Mouse (Mus musculus): Measurements from ENCODE around the gene Rgs9. TPM values are rescaled to one million over a fixed set of nuclear protein-coding genes. Genes with fewer than 3 reads are reported as not detected.

Gene Rgs9
- polyA plus RNA-seq, 1 experiment from 2014 or later: 1.4 TPM

- Histone ChIP-seq H3K27ac (ENCODE audit: low read length) (no peak overlapping the region), H3K27me3 (ENCODE audit: control insufficient read depth, insufficient read depth, low read length) (no peaks in the 10 kb centered on the region), H3K4me2 (ENCODE audit: low read depth, low read length) (no peak overlapping the region), H3K4me1 (ENCODE audit: control insufficient read depth, insufficient read depth, low read length) (peaks cover 8% of the 10 kb centered on the region), H3K9ac (ENCODE audit: low read length) (no peak overlapping the region), H3K9me3 (replicated peaks; ENCODE audit: control insufficient read depth, low read length) (no peaks in the 10 kb centered on the region), H3K4me3 (ENCODE audit: low read length) (no peak overlapping the region), H3K36me3 (ENCODE audit: control insufficient read depth, insufficient read depth) (no peaks in the 10 kb centered on the region)
- ATAC-seq (replicated peaks; ENCODE audit: extremely low read depth, insufficient read depth, low FRiP score): no peak
- 84% methylated on average over 4 of the region's 4 CpGs for WGBS
Observed at GRCm38 (mm10) chr11:109334773-109335172, 36.8 kb upstream of the Rgs9 start.

- H3K27me3 ChIP-seq (ENCODE audit: control insufficient read depth, insufficient read depth, low read length): no peaks in the 10 kb centered on the region
- 47% methylated on average over 6 of the region's 6 CpGs for WGBS
- no peak overlapping the region for H3K9ac ChIP-seq (ENCODE audit: low read length)
- no peak overlapping the region for H3K27ac ChIP-seq (ENCODE audit: low read length)
- peaks cover 8% of the 10 kb centered on the region for H3K4me1 ChIP-seq (ENCODE audit: control insufficient read depth, insufficient read depth, low read length)
- no peak overlapping the region for H3K4me2 ChIP-seq (ENCODE audit: low read depth, low read length)
- no peak for ATAC-seq (replicated peaks; ENCODE audit: extremely low read depth, insufficient read depth, low FRiP score)
- H3K4me3 ChIP-seq (ENCODE audit: low read length): no peak overlapping the region
- H3K9me3 ChIP-seq (replicated peaks; ENCODE audit: control insufficient read depth, low read length): no peaks in the 10 kb centered on the region
- H3K36me3 ChIP-seq (ENCODE audit: control insufficient read depth, insufficient read depth): no peaks in the 10 kb centered on the region
Observed at GRCm38 (mm10) chr11:109332722-109333121, 34.8 kb upstream of the Rgs9 start.

- ATAC-seq (replicated peaks; ENCODE audit: extremely low read depth, insufficient read depth, low FRiP score): peak; percentile 93
Observed at GRCm38 (mm10) chr11:109331424-109331824, 33.5 kb upstream of the Rgs9 start.

GRCm38 (mm10) chr11:109330706-109331393, 32.9 kb upstream of the Rgs9 start:
- ATAC-seq (replicated peaks; ENCODE audit: extremely low read depth, insufficient read depth, low FRiP score): peak; percentile 46; the same call in 1 of the 2 replicates
- H3K9ac ChIP-seq (ENCODE audit: low read length): no peak overlapping the region
- no peaks in the 10 kb centered on the region for H3K9me3 ChIP-seq (replicated peaks; ENCODE audit: control insufficient read depth, low read length)
- H3K4me2 ChIP-seq (ENCODE audit: low read depth, low read length): peak overlapping the region; percentile 75
- WGBS: 32% methylated on average over 16 of the region's 17 CpGs
- peaks cover 8% of the 10 kb centered on the region for H3K4me1 ChIP-seq (ENCODE audit: control insufficient read depth, insufficient read depth, low read length)
- no peak overlapping the region for H3K27ac ChIP-seq (ENCODE audit: low read length)
- H3K27me3 ChIP-seq (ENCODE audit: control insufficient read depth, insufficient read depth, low read length): no peaks in the 10 kb centered on the region
- H3K36me3 ChIP-seq (ENCODE audit: control insufficient read depth, insufficient read depth): no peaks in the 10 kb centered on the region
- peak overlapping the region; percentile 54 for H3K4me3 ChIP-seq (ENCODE audit: low read length)

More at GRCm38 (mm10) chr11:109331424-109331824, 33.5 kb upstream of the Rgs9 start:
- no peaks in the 10 kb centered on the region for H3K9me3 ChIP-seq (replicated peaks; ENCODE audit: control insufficient read depth, low read length)
- peaks cover 8% of the 10 kb centered on the region for H3K4me1 ChIP-seq (ENCODE audit: control insufficient read depth, insufficient read depth, low read length)
- H3K4me3 ChIP-seq (ENCODE audit: low read length): peak overlapping the region; percentile 54
- H3K9ac ChIP-seq (ENCODE audit: low read length): peak overlapping the region; percentile 70
- H3K27ac ChIP-seq (ENCODE audit: low read length): 0 out of 2 replicates have a peak overlapping the region, but pooled peaks have one; percentile 17
- 5% methylated on average over 6 of the region's 6 CpGs for WGBS
- no peaks in the 10 kb centered on the region for H3K27me3 ChIP-seq (ENCODE audit: control insufficient read depth, insufficient read depth, low read length)
- no peaks in the 10 kb centered on the region for H3K36me3 ChIP-seq (ENCODE audit: control insufficient read depth, insufficient read depth)
- peak overlapping the region; percentile 75 for H3K4me2 ChIP-seq (ENCODE audit: low read depth, low read length)

- Histone ChIP-seq H3K4me3 (ENCODE audit: low read length) (no peak overlapping the region), H3K27me3 (ENCODE audit: control insufficient read depth, insufficient read depth, low read length) (no peaks in the 10 kb centered on the region), H3K27ac (ENCODE audit: low read length) (no peak overlapping the region), H3K9me3 (replicated peaks; ENCODE audit: control insufficient read depth, low read length) (no peaks in the 10 kb centered on the region), H3K9ac (ENCODE audit: low read length) (no peak overlapping the region), H3K4me1 (ENCODE audit: control insufficient read depth, insufficient read depth, low read length) (peaks cover 8% of the 10 kb centered on the region), H3K4me2 (ENCODE audit: low read depth, low read length) (no peak overlapping the region), H3K36me3 (ENCODE audit: control insufficient read depth, insufficient read depth) (no peaks in the 10 kb centered on the region)
- no peak for ATAC-seq (replicated peaks; ENCODE audit: extremely low read depth, insufficient read depth, low FRiP score)
- WGBS: 43% methylated on average over 4 of the region's 4 CpGs
Observed at GRCm38 (mm10) chr11:109329331-109329730, 31.4 kb upstream of the Rgs9 start.

- WGBS: 76% methylated on average over 10 of the region's 10 CpGs
- Histone ChIP-seq H3K27me3 (ENCODE audit: control insufficient read depth, insufficient read depth, low read length) (no peaks in the 10 kb centered on the region), H3K4me2 (ENCODE audit: low read depth, low read length) (no peak overlapping the region), H3K36me3 (ENCODE audit: control insufficient read depth, insufficient read depth) (no peaks in the 10 kb centered on the region), H3K27ac (ENCODE audit: low read length) (no peak overlapping the region), H3K4me3 (ENCODE audit: low read length) (no peak overlapping the region), H3K9me3 (replicated peaks; ENCODE audit: control insufficient read depth, low read length) (no peaks in the 10 kb centered on the region), H3K4me1 (ENCODE audit: control insufficient read depth, insufficient read depth, low read length) (peaks cover 8% of the 10 kb centered on the region), H3K9ac (ENCODE audit: low read length) (no peak overlapping the region)
- no peak for ATAC-seq (replicated peaks; ENCODE audit: extremely low read depth, insufficient read depth, low FRiP score)
Observed at GRCm38 (mm10) chr11:109327952-109328351, 30.0 kb upstream of the Rgs9 start.

- Histone ChIP-seq H3K9me3 (replicated peaks; ENCODE audit: control insufficient read depth, low read length) (no peaks in the 10 kb centered on the region), H3K4me3 (ENCODE audit: low read length) (no peak overlapping the region)
- WGBS: 50% methylated on average over 3 of the region's 3 CpGs
Observed at GRCm38 (mm10) chr11:109327381-109327780, 29.5 kb upstream of the Rgs9 start.

GRCm38 (mm10) chr11:109326270-109326669, 28.3 kb upstream of the Rgs9 start:
- no peak overlapping the region for H3K4me2 ChIP-seq (ENCODE audit: low read depth, low read length)
- H3K27ac ChIP-seq (ENCODE audit: low read length): no peak overlapping the region
- H3K36me3 ChIP-seq (ENCODE audit: control insufficient read depth, insufficient read depth): no peaks in the 10 kb centered on the region
- WGBS: 63% methylated on average over 13 of the region's 13 CpGs
- no peak overlapping the region for H3K9ac ChIP-seq (ENCODE audit: low read length)
- no peaks in the 10 kb centered on the region for H3K9me3 ChIP-seq (replicated peaks; ENCODE audit: control insufficient read depth, low read length)
- H3K4me1 ChIP-seq (ENCODE audit: control insufficient read depth, insufficient read depth, low read length): peaks cover 3% of the 10 kb centered on the region; the same call in 1 of the 2 replicates
- no peaks in the 10 kb centered on the region for H3K27me3 ChIP-seq (ENCODE audit: control insufficient read depth, insufficient read depth, low read length)
- no peak for ATAC-seq (replicated peaks; ENCODE audit: extremely low read depth, insufficient read depth, low FRiP score)
- H3K4me3 ChIP-seq (ENCODE audit: low read length): no peak overlapping the region

More at GRCm38 (mm10) chr11:109327381-109327780, 29.5 kb upstream of the Rgs9 start:
- H3K9ac ChIP-seq (ENCODE audit: low read length): no peak overlapping the region
- no peak overlapping the region for H3K27ac ChIP-seq (ENCODE audit: low read length)
- peaks cover 8% of the 10 kb centered on the region for H3K4me1 ChIP-seq (ENCODE audit: control insufficient read depth, insufficient read depth, low read length)
- ATAC-seq (replicated peaks; ENCODE audit: extremely low read depth, insufficient read depth, low FRiP score): no peak
- H3K36me3 ChIP-seq (ENCODE audit: control insufficient read depth, insufficient read depth): no peaks in the 10 kb centered on the region
- H3K4me2 ChIP-seq (ENCODE audit: low read depth, low read length): no peak overlapping the region
- no peaks in the 10 kb centered on the region for H3K27me3 ChIP-seq (ENCODE audit: control insufficient read depth, insufficient read depth, low read length)

- Histone ChIP-seq H3K4me2 (ENCODE audit: low read depth, low read length) (no peak overlapping the region), H3K27me3 (ENCODE audit: control insufficient read depth, insufficient read depth, low read length) (peaks cover 2% of the 10 kb centered on the region; the same call in 1 of the 2 replicates), H3K4me3 (ENCODE audit: low read length) (no peak overlapping the region), H3K4me1 (ENCODE audit: control insufficient read depth, insufficient read depth, low read length) (no peaks in the 10 kb centered on the region), H3K27ac (ENCODE audit: low read length) (no peak overlapping the region), H3K9me3 (replicated peaks; ENCODE audit: control insufficient read depth, low read length) (no peaks in the 10 kb centered on the region), H3K36me3 (ENCODE audit: control insufficient read depth, insufficient read depth) (no peaks in the 10 kb centered on the region), H3K9ac (ENCODE audit: low read length) (no peak overlapping the region)
- no peak for ATAC-seq (replicated peaks; ENCODE audit: extremely low read depth, insufficient read depth, low FRiP score)
- 49% methylated on average over 8 of the region's 8 CpGs for WGBS
Observed at GRCm38 (mm10) chr11:109320361-109320933, 22.5 kb upstream of the Rgs9 start.
